Mouse (Mus musculus) kidney, embryonic 14.5 days (tissue): ENCODE measurements at regions not wholly inside any gene's neighbourhood (a gene's known extent, or its start where the extent isn't known, plus 50 kb on each side); places are given as distances from the start of the nearest gene placed in this dataset. TPM values are rescaled to one million over a fixed set of nuclear protein-coding genes. Genes with fewer than 3 reads are reported as not detected.

Experiments
- ATAC-seq: fragments of 200-750 bp; cut with Nextera tagmentation; 2 replicates; pipeline ENCODE4 v1.8.0; 2017; ENCODE audit warnings: moderate number of reproducible peaks, mild to moderate bottlenecking, moderate TSS enrichment, moderate library complexity; ENCODE audit not compliant: low FRiP score, low TSS enrichment
- H3K27ac ChIP-seq: fragments of 300-500 bp; sonication (generic); 2 replicates; pipeline ENCODE4 v1.5.1; 2014; ENCODE audit warnings: low read depth, mild to moderate bottlenecking, low read length, moderate library complexity, mixed read lengths
- H3K27me3 ChIP-seq: fragments of 300-500 bp; sonication (generic); 2 replicates; pipeline ENCODE4 v1.6.1; 2014; ENCODE audit warnings: mild to moderate bottlenecking, low read length; ENCODE audit not compliant: control insufficient read depth, insufficient read depth
- H3K36me3 ChIP-seq: fragments of 300-500 bp; sonication (generic); 2 replicates; pipeline ENCODE4 v1.6.1; 2014; ENCODE audit warnings: low read length, mixed read lengths; ENCODE audit not compliant: control insufficient read depth, insufficient read depth
- H3K4me1 ChIP-seq: fragments of 300-500 bp; sonication (generic); 2 replicates; pipeline ENCODE4 v1.6.1; 2014; ENCODE audit warnings: low read length, mixed read lengths; ENCODE audit not compliant: control insufficient read depth, insufficient read depth
- H3K4me2 ChIP-seq: fragments of 300-500 bp; sonication (generic); replicated peaks from 2 replicates; pipeline ENCODE4 v1.6.1; 2014; ENCODE audit warnings: low read depth, mild to moderate bottlenecking, low read length
- H3K4me3 ChIP-seq: fragments of 300-500 bp; sonication (generic); 2 replicates; pipeline ENCODE4 v1.5.1; 2014; ENCODE audit warnings: mild to moderate bottlenecking, low read length
- H3K9ac ChIP-seq: fragments of 300-500 bp; sonication (generic); 2 replicates; pipeline ENCODE4 v1.6.1; 2014; ENCODE audit warnings: low read depth, mild to moderate bottlenecking, low read length, moderate library complexity
- H3K9me3 ChIP-seq: fragments of 300-500 bp; sonication (generic); 2 replicates; pipeline ENCODE4 v1.6.1; 2016; ENCODE audit warnings: low read length; ENCODE audit not compliant: control insufficient read depth
- WGBS: fragments of 180-500 bp; shearing (Covaris S2); extraction: QIAGEN DNeasy Blood & Tissue Kit; methylation state at CpG from one replicate; pipeline ENCODE4 v1.1.7; 2014; 5-methylcytosine and 5-hydroxymethylcytosine counted together
- microRNA-seq: library from miRNA; unstranded; fragments of <30 nt; microRNA quantifications from one replicate; pipeline ENCODE4, GENCODE M21; 2016

GRCm38 (mm10) chr2:84266158-84266557 is 159.1 kb downstream of the Calcrl start:
- Histone ChIP-seq H3K4me1 (no peaks in the 10 kb centered on the region; the same call in 1 of the 2 replicates), H3K4me2 (no peak overlapping the region), H3K9ac (no peak overlapping the region), H3K9me3 (no peaks in the 10 kb centered on the region), H3K4me3 (no peak overlapping the region), H3K36me3 (no peaks in the 10 kb centered on the region), H3K27ac (no peak overlapping the region), H3K27me3 (no peaks in the 10 kb centered on the region)
- peak; percentile 78 for ATAC-seq
- WGBS, result 13% methylated on average over 4 of the region's 4 CpGs

- 32% methylated on average over 6 of the region's 6 CpGs for WGBS
Measured at GRCm38 (mm10) chr2:84266883-84267554, 158.2 kb downstream of the Calcrl start.

GRCm38 (mm10) chr2:84274038-84274724 is 151.0 kb downstream of the Calcrl start:
- Histone ChIP-seq H3K4me2 (no peak overlapping the region), H3K27ac (no peak overlapping the region)
- WGBS, result 40% methylated on average over 6 of the region's 6 CpGs

More at GRCm38 (mm10) chr2:84266883-84267554, 158.2 kb downstream of the Calcrl start:
- H3K36me3 ChIP-seq, result no peaks in the 10 kb centered on the region
- H3K27ac ChIP-seq, result no peak overlapping the region
- no peaks in the 10 kb centered on the region for H3K9me3 ChIP-seq
- no peak overlapping the region for H3K4me2 ChIP-seq
- no peak overlapping the region for H3K9ac ChIP-seq
- peak; percentile 66 for ATAC-seq
- H3K27me3 ChIP-seq, result no peaks in the 10 kb centered on the region
- no peak overlapping the region for H3K4me3 ChIP-seq
- no peaks in the 10 kb centered on the region; the same call in 1 of the 2 replicates for H3K4me1 ChIP-seq

GRCm38 (mm10) chr2:84277181-84277580 is 148.0 kb downstream of the Calcrl start:
- Histone ChIP-seq H3K4me2 (no peak overlapping the region), H3K36me3 (no peaks in the 10 kb centered on the region), H3K4me3 (no peak overlapping the region), H3K27me3 (no peaks in the 10 kb centered on the region), H3K4me1 (0 out of 2 replicates have a peak, but pooled peaks cover 3% of the 10 kb centered on the region), H3K27ac (no peak overlapping the region), H3K9ac (no peak overlapping the region), H3K9me3 (no peaks in the 10 kb centered on the region)
- 83% methylated on average over 1 of the region's 1 CpGs for WGBS
- ATAC-seq, result no peak

More at GRCm38 (mm10) chr2:84274038-84274724, 151.0 kb downstream of the Calcrl start:
- no peak for ATAC-seq
- Histone ChIP-seq H3K4me3 (no peak overlapping the region), H3K9ac (no peak overlapping the region), H3K9me3 (no peaks in the 10 kb centered on the region), H3K27me3 (no peaks in the 10 kb centered on the region), H3K4me1 (0 out of 2 replicates have a peak, but pooled peaks cover 3% of the 10 kb centered on the region), H3K36me3 (no peaks in the 10 kb centered on the region)

Small RNAs in the stretch of these regions (microRNA-seq; reads per million reads assigned to microRNA genes)
- not detected for gene Gm25972
